Mouse (Mus musculus): ENCODE data around the gene Osmr. TPM values are rescaled to one million over a fixed set of nuclear protein-coding genes. Genes with fewer than 3 reads are reported as not detected.

Gene Osmr
- polyA plus RNA-seq, 1 experiment from 2014 or later = 0.57 TPM

GRCm38 (mm10) chr15:6772265-6772664 is 102.5 kb downstream of the Osmr start:
- peaks cover 8% of the 10 kb centered on the region for H3K36me3 ChIP-seq (ENCODE audit: control insufficient read depth, insufficient read depth, low read length)
- DNase-seq (ENCODE audit: low spot score) = no peak
- no peak overlapping the region for H3K4me3 ChIP-seq (ENCODE audit: low read depth, low read length)
- no peaks in the 10 kb centered on the region for H3K27me3 ChIP-seq (ENCODE audit: control insufficient read depth, insufficient read depth, low read length)
- no peaks in the 10 kb centered on the region for H3K4me1 ChIP-seq (ENCODE audit: control insufficient read depth, insufficient read depth, low read length)
- ATAC-seq (ENCODE audit: insufficient read depth, low FRiP score, low TSS enrichment) = no peak
- no peak overlapping the region for H3K27ac ChIP-seq (ENCODE audit: low read depth, low read length)
- no peaks in the 10 kb centered on the region for H3K9me3 ChIP-seq (ENCODE audit: control insufficient read depth, low read length)
- no peak overlapping the region for H3K9ac ChIP-seq (ENCODE audit: low read length)
- H3K4me2 ChIP-seq (ENCODE audit: low read depth) = no peak overlapping the region
- WGBS = 92% methylated on average over 3 of the region's 3 CpGs

Other genes with a start within 250 kb of the Osmr start
- 45.4 and 53.3 TPM in 2 replicates for gene Rictor, start 166.6 kb downstream of the Osmr start, polyA plus RNA-seq (2014; fragmentation: Nextera tagmentation; extraction: Ambion mirVana)
- 29.7 and 34.3 TPM in 2 replicates for gene Lifr, start 215.6 kb upstream of the Osmr start, polyA plus RNA-seq (2014; fragmentation: Nextera tagmentation; extraction: Ambion mirVana)